Mouse (Mus musculus) MEL (cell line): ENCODE measurements at regions not wholly inside any gene's neighbourhood (a gene's known extent, or its start where the extent isn't known, plus 50 kb on each side); places are given as distances from the start of the nearest gene placed in this dataset.

Source experiments
- DNase-seq: peaks from one replicate; pipeline ENCODE4 v3.0.0; 2011; ENCODE audit warnings: low read depth, low spot score
- H3K27ac ChIP-seq: 2 replicates; pipeline ENCODE4 v1.5.1; 2012; ENCODE audit warnings: low read depth, mild to moderate bottlenecking, control low read depth, low read length, moderate library complexity; ENCODE audit not compliant: control insufficient read depth
- H3K27me3 ChIP-seq, 2 experiments: fragments of 150-350 bp in 1 of 2; sonication (generic) in 1 of 2; 2 replicates each; pipeline ENCODE4 v1.6.1; 2012; ENCODE audit warnings: low read length in 2 of 2, mild to moderate bottlenecking in 2 of 2, improper control_type of control experiment in 1 of 2, moderate library complexity in 1 of 2; ENCODE audit not compliant: insufficient read depth in 2 of 2, control insufficient read depth in 1 of 2
- H3K36me3 ChIP-seq, 2 experiments: 2 replicates each; pipeline ENCODE4 v1.6.1; 2012 to 2014; ENCODE audit warnings: low read length in 2 of 2, improper control_type of control experiment in 1 of 2, inconsistent platforms in 1 of 2, mild to moderate bottlenecking in 1 of 2; ENCODE audit not compliant: insufficient read depth in 2 of 2, control insufficient read depth in 1 of 2
- H3K4me1 ChIP-seq, 2 experiments: fragments of 150-350 bp in 1 of 2; sonication (generic) in 1 of 2; 2 replicates each; pipeline ENCODE4 v1.6.1; 2012; ENCODE audit warnings: low read length in 2 of 2, improper control_type of control experiment in 1 of 2, mild to moderate bottlenecking in 1 of 2; ENCODE audit not compliant: insufficient read depth in 2 of 2, control insufficient read depth in 1 of 2
- H3K4me3 ChIP-seq, 2 experiments: fragments of 150-350 bp in 1 of 2; sonication (generic) in 1 of 2; 2 replicates each; pipeline ENCODE4 v1.5.1; 2012; ENCODE audit warnings: low read depth in 2 of 2, low read length in 2 of 2, mild to moderate bottlenecking in 2 of 2, moderate library complexity in 2 of 2, control low read depth in 1 of 2, improper control_type of control experiment in 1 of 2; ENCODE audit not compliant: control insufficient read depth in 1 of 2, insufficient read depth in 1 of 2
- H3K79me2 ChIP-seq: 2 replicates; pipeline ENCODE4 v1.6.1; 2012; ENCODE audit warnings: mild to moderate bottlenecking, low read length, moderate library complexity; ENCODE audit not compliant: control insufficient read depth, poor library complexity, insufficient read depth
- H3K9ac ChIP-seq: 2 replicates; pipeline ENCODE4 v1.6.1; 2012; ENCODE audit warnings: low read depth, mild to moderate bottlenecking, control low read depth, low read length, moderate library complexity; ENCODE audit not compliant: control insufficient read depth, poor library complexity, severe bottlenecking
- H3K9me3 ChIP-seq: fragments of 150-350 bp; sonication (generic); replicated peaks from 2 replicates; pipeline ENCODE4 v1.6.1; 2012; ENCODE audit warnings: mild to moderate bottlenecking, low read length, improper control_type of control experiment, moderate library complexity; ENCODE audit not compliant: insufficient read depth
- BHLHE40 ChIP-seq: IDR thresholded peaks from 2 replicates; pipeline ENCODE4 v1.6.1; 2012; ENCODE audit warnings: low read depth, mild to moderate bottlenecking, inconsistent platforms, low read length, improper control_type of control experiment, borderline replicate concordance
- CTCF ChIP-seq, 3 experiments: IDR thresholded peaks in 2 of 3; conservative IDR thresholded peaks in 1 of 3; 2 replicates each; pipeline ENCODE4 v1.5.1; 2011 to 2012; ENCODE audit warnings: low read length in 3 of 3, low read depth in 2 of 3, mild to moderate bottlenecking in 2 of 3, improper control_type of control experiment in 1 of 3, inconsistent platforms in 1 of 3, mixed read lengths in 1 of 3, moderate library complexity in 1 of 3; ENCODE audit not compliant: control insufficient read depth in 1 of 3, insufficient read depth in 1 of 3, poor library complexity in 1 of 3, severe bottlenecking in 1 of 3
- E2F4 ChIP-seq: IDR thresholded peaks from 2 replicates; pipeline ENCODE4 v1.6.1; 2011; ENCODE audit warnings: low read depth, low read length, improper control_type of control experiment, borderline replicate concordance
- ELF1 ChIP-seq: IDR thresholded peaks from 2 replicates; pipeline ENCODE4 v1.6.1; 2014; ENCODE audit warnings: low read depth, mild to moderate bottlenecking, inconsistent platforms, low read length, improper control_type of control experiment, moderate library complexity
- EP300 ChIP-seq, 2 experiments: IDR thresholded peaks; 2 replicates each; pipeline ENCODE4 v1.6.1; 2011; ENCODE audit warnings: improper control_type of control experiment in 2 of 2, low read length in 2 of 2, low read depth in 1 of 2, mild to moderate bottlenecking in 1 of 2
- ETS1 ChIP-seq: IDR thresholded peaks from 2 replicates; pipeline ENCODE4 v1.6.1; 2012; ENCODE audit warnings: low read depth, mild to moderate bottlenecking, inconsistent platforms, low read length, improper control_type of control experiment, moderate library complexity
- GABPA ChIP-seq: IDR thresholded peaks from 2 replicates; pipeline ENCODE4 v1.6.1; 2012; ENCODE audit warnings: low read depth, mild to moderate bottlenecking, inconsistent platforms, low read length, improper control_type of control experiment, moderate library complexity
- HCFC1 ChIP-seq: IDR thresholded peaks from 2 replicates; pipeline ENCODE4 v1.6.1; 2012; ENCODE audit warnings: low read depth, mild to moderate bottlenecking, inconsistent platforms, low read length, improper control_type of control experiment, moderate library complexity
- MAFK ChIP-seq: IDR thresholded peaks from 2 replicates; pipeline ENCODE4 v1.6.1; 2011; ENCODE audit warnings: low read depth, mild to moderate bottlenecking, low read length, improper control_type of control experiment, borderline replicate concordance
- MAZ ChIP-seq: IDR thresholded peaks from 2 replicates; pipeline ENCODE4 v1.6.1; 2012; ENCODE audit warnings: low read depth, mild to moderate bottlenecking, inconsistent platforms, low read length, improper control_type of control experiment
- MYB ChIP-seq: IDR thresholded peaks from 2 replicates; pipeline ENCODE4 v1.6.1; 2011; ENCODE audit warnings: mild to moderate bottlenecking, low read depth, low read length, improper control_type of control experiment
- MYC ChIP-seq: IDR thresholded peaks from 2 replicates; pipeline ENCODE4 v1.6.1; 2011; ENCODE audit warnings: low read depth, mild to moderate bottlenecking, low read length, improper control_type of control experiment, moderate library complexity
- POLR2A ChIP-seq, 2 experiments: IDR thresholded peaks; 2 replicates each; pipeline ENCODE4 v1.6.1; 2011 to 2012; ENCODE audit warnings: low read length in 2 of 2, mild to moderate bottlenecking in 2 of 2, control low read depth in 1 of 2, improper control_type of control experiment in 1 of 2, low read depth in 1 of 2, moderate library complexity in 1 of 2; ENCODE audit not compliant: control insufficient read depth in 1 of 2, insufficient read depth in 1 of 2, poor library complexity in 1 of 2
- POLR2AphosphoS2 ChIP-seq: IDR thresholded peaks from 2 replicates; pipeline ENCODE4 v1.6.1; 2011; ENCODE audit warnings: low read length, improper control_type of control experiment
- POLR2AphosphoS5 ChIP-seq: IDR thresholded peaks from 2 replicates; pipeline ENCODE4 v1.6.1; 2012; ENCODE audit warnings: low read depth, borderline replicate concordance, mild to moderate bottlenecking, inconsistent platforms, low read length, moderate library complexity, mixed read lengths
- RCOR1 ChIP-seq: IDR thresholded peaks from 2 replicates; pipeline ENCODE4 v1.6.1; 2012; ENCODE audit warnings: low read depth, mild to moderate bottlenecking, inconsistent platforms, low read length, improper control_type of control experiment
- UBTF ChIP-seq: IDR thresholded peaks from 2 replicates; pipeline ENCODE4 v1.6.1; 2012; ENCODE audit warnings: low read depth, mild to moderate bottlenecking, inconsistent platforms, low read length, improper control_type of control experiment, moderate library complexity, borderline replicate concordance; ENCODE audit not compliant: insufficient read depth
- USF1 ChIP-seq: IDR thresholded peaks from 2 replicates; pipeline ENCODE4 v1.6.1; 2014; ENCODE audit warnings: low read depth, mild to moderate bottlenecking, inconsistent platforms, low read length, improper control_type of control experiment, moderate library complexity
- USF2 ChIP-seq, 2 experiments: IDR thresholded peaks; 2 replicates each; pipeline ENCODE4 v1.6.1; 2011 to 2012; ENCODE audit warnings: improper control_type of control experiment in 2 of 2, low read length in 2 of 2, borderline replicate concordance in 1 of 2, inconsistent platforms in 1 of 2, low read depth in 1 of 2, mild to moderate bottlenecking in 1 of 2; ENCODE audit not compliant: insufficient read depth in 1 of 2
- ZKSCAN1 ChIP-seq: IDR thresholded peaks from 2 replicates; pipeline ENCODE4 v1.6.1; 2012; ENCODE audit warnings: low read depth, mild to moderate bottlenecking, inconsistent platforms, low read length, improper control_type of control experiment, moderate library complexity
- ZMIZ1 ChIP-seq: IDR thresholded peaks from 2 replicates; pipeline ENCODE4 v1.6.1; 2012; ENCODE audit warnings: low read depth, mild to moderate bottlenecking, inconsistent platforms, low read length, improper control_type of control experiment, moderate library complexity

DNA sequence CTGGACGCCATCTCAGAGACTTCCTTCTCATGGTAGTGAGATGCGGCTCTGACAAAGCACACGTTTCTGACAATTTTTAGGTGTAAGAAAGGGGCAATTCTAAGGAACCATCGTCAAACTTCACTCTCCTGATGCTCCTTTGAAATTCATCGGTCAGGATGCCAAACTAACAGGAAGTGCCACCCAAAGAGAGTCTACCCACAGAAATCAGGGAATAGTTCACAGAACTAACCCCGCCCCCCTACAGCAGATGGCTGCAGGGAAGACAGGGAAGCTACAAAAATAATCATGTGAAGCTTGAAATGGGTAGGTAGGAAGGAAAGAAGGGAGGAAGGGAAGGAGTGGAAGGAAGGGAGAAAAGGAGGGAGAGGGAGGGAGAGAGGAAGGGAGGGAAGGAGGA lies 240.1 kb upstream of the Eif4g2 start:
- no peak overlapping the region for H3K27ac ChIP-seq
- DNase-seq = no peak
- H3K4me1 ChIP-seq = no peaks in the 10 kb centered on the region
- no peaks in the 10 kb centered on the region for H3K9me3 ChIP-seq
- H3K36me3 ChIP-seq = no peaks in the 10 kb centered on the region
- no peaks in the 10 kb centered on the region for H3K27me3 ChIP-seq
- no peak overlapping the region for H3K4me3 ChIP-seq
- H3K79me2 ChIP-seq = no peaks in the 10 kb centered on the region
- TF ChIP-seq USF1 (no peak), MYB (no peak), HCFC1 (no peak), ZKSCAN1 (no peak), ETS1 (no peak), E2F4 (no peak), MAZ (no peak), USF2 (IDR thresholded peaks at IDR 0.05; ENCODE audit: borderline replicate concordance in 1 of 2, insufficient read depth in 1 of 2, low read depth in 1 of 2, low read length in 2 of 2) (no peak), RCOR1 (no peak), POLR2AphosphoS5 (no peak)
- H3K9ac ChIP-seq = no peak overlapping the region

- no peaks in the 10 kb centered on the region for H3K79me2 ChIP-seq
- DNase-seq = no peak
- no peaks in the 10 kb centered on the region for H3K27me3 ChIP-seq
- TF ChIP-seq EP300 (IDR thresholded peaks at IDR 0.05; ENCODE audit: low read depth in 1 of 2, low read length in 2 of 2) = no peak
- TF ChIP-seq POLR2AphosphoS2 = no peak
- no peak for TF ChIP-seq CTCF (IDR thresholded peaks at IDR 0.05 in 2 of 3, conservative IDR thresholded peaks at IDR 0.05 in 1 of 3; ENCODE audit: control insufficient read depth in 1 of 3, insufficient read depth in 1 of 3, low read depth in 2 of 3, low read length in 3 of 3, poor library complexity in 1 of 3, severe bottlenecking in 1 of 3)
- TF ChIP-seq POLR2A (IDR thresholded peaks at IDR 0.05; ENCODE audit: control insufficient read depth in 1 of 2, insufficient read depth in 1 of 2, low read depth in 1 of 2, low read length in 2 of 2, poor library complexity in 1 of 2) = no peak
- TF ChIP-seq USF2 (IDR thresholded peaks at IDR 0.05; ENCODE audit: borderline replicate concordance in 1 of 2, insufficient read depth in 1 of 2, low read depth in 1 of 2, low read length in 2 of 2) = no peak
- TF ChIP-seq MAZ = no peak
- TF ChIP-seq BHLHE40 = no peak
- TF ChIP-seq E2F4 = no peak
- no peak for TF ChIP-seq ZMIZ1
- no peak for TF ChIP-seq ELF1
- TF ChIP-seq GABPA = no peak
- no peak for TF ChIP-seq UBTF
- no peak for TF ChIP-seq MYB
- no peak for TF ChIP-seq MYC
- no peak for TF ChIP-seq MAFK
- no peak overlapping the region for H3K9ac ChIP-seq
- no peaks in the 10 kb centered on the region for H3K9me3 ChIP-seq
- no peak overlapping the region for H3K27ac ChIP-seq
- no peaks in the 10 kb centered on the region for H3K4me1 ChIP-seq
- H3K4me3 ChIP-seq = no peak overlapping the region
- H3K36me3 ChIP-seq = no peaks in the 10 kb centered on the region
Observed at GRCm38 (mm10) chr7:111319917-111320316, 237.1 kb upstream of the Eif4g2 start.
